Mouse (Mus musculus) limb, embryonic 14.5 days (tissue): ENCODE data around the gene 0610010K14Rik. TPM values are rescaled to one million over a fixed set of nuclear protein-coding genes. Genes with fewer than 3 reads are reported as not detected.

Experiments
- ATAC-seq: fragments of 200-750 bp; cut with Nextera tagmentation; 2 replicates; pipeline ENCODE4 v1.8.0; 2017; ENCODE audit warnings: low read depth, moderate number of reproducible peaks, moderate TSS enrichment; ENCODE audit not compliant: low FRiP score
- DNase-seq: peaks from one replicate; pipeline ENCODE4 v3.0.0-alpha.2; 2015; ENCODE audit warnings: low spot score
- H3K27ac ChIP-seq: fragments of 300-500 bp; sonication (generic); replicated peaks from 2 replicates; pipeline ENCODE4 v1.5.1; 2014; ENCODE audit warnings: low read depth, mild to moderate bottlenecking, low read length, moderate library complexity, mixed read lengths
- H3K27me3 ChIP-seq: fragments of 300-500 bp; sonication (generic); 2 replicates; pipeline ENCODE4 v1.6.1; 2014; ENCODE audit warnings: low read length, mixed read lengths; ENCODE audit not compliant: control insufficient read depth, insufficient read depth
- H3K36me3 ChIP-seq: fragments of 300-500 bp; sonication (generic); 2 replicates; pipeline ENCODE4 v1.6.1; 2014; ENCODE audit warnings: mild to moderate bottlenecking, low read length, moderate library complexity, mixed read lengths; ENCODE audit not compliant: control insufficient read depth, insufficient read depth
- H3K4me1 ChIP-seq: fragments of 300-500 bp; sonication (generic); 2 replicates; pipeline ENCODE4 v1.6.1; 2014; ENCODE audit warnings: antibody characterized with exemption, low read length, mixed read lengths; ENCODE audit not compliant: control insufficient read depth, insufficient read depth
- H3K4me2 ChIP-seq: fragments of 300-500 bp; sonication (generic); replicated peaks from 2 replicates; pipeline ENCODE4 v1.6.1; 2014; ENCODE audit warnings: low read depth, mild to moderate bottlenecking, low read length, moderate library complexity; ENCODE audit not compliant: severe bottlenecking
- H3K4me3 ChIP-seq: fragments of 300-500 bp; sonication (generic); replicated peaks from 2 replicates; pipeline ENCODE4 v1.5.1; 2014; ENCODE audit warnings: low read length
- H3K9ac ChIP-seq: fragments of 300-500 bp; sonication (generic); 2 replicates; pipeline ENCODE4 v1.6.1; 2014; ENCODE audit warnings: mild to moderate bottlenecking, low read depth, low read length, moderate library complexity; ENCODE audit not compliant: severe bottlenecking
- H3K9me3 ChIP-seq: fragments of 300-500 bp; sonication (generic); 2 replicates; pipeline ENCODE4 v1.6.1; 2016; ENCODE audit warnings: low read length; ENCODE audit not compliant: control insufficient read depth
- POLR2A ChIP-seq: fragments of 200-500 bp; IDR thresholded peaks from 2 replicates; pipeline ENCODE4 v1.8.0; 2012; ENCODE audit warnings: inconsistent platforms, mild to moderate bottlenecking, moderate library complexity, borderline replicate concordance; ENCODE audit not compliant: insufficient read depth, insufficient read length; ENCODE audit errors: extremely low read depth
- WGBS: fragments of 180-500 bp; shearing (Covaris S2); extraction: QIAGEN DNeasy Blood & Tissue Kit; methylation state at CpG from one replicate; pipeline ENCODE4 v1.1.7; 2014; 5-methylcytosine and 5-hydroxymethylcytosine counted together
- polyA plus RNA-seq, 2 experiments: library from polyadenylated mRNA; depleted of rRNA in 1 of 2; stranded (reverse) in 1 of 2; unstranded in 1 of 2; fragments of >200 nt; fragmentation: Nextera tagmentation in 1 of 2; extraction: Ambion mirVana in 1 of 2; gene quantifications; 2 replicates each; pipeline versions ENCODE4 v1.2.1 to v1.2.3; 2012 to 2014

The 0610010K14Rik gene
- polyA plus RNA-seq, 2 experiments, result 171 to 178 TPM

DNA sequence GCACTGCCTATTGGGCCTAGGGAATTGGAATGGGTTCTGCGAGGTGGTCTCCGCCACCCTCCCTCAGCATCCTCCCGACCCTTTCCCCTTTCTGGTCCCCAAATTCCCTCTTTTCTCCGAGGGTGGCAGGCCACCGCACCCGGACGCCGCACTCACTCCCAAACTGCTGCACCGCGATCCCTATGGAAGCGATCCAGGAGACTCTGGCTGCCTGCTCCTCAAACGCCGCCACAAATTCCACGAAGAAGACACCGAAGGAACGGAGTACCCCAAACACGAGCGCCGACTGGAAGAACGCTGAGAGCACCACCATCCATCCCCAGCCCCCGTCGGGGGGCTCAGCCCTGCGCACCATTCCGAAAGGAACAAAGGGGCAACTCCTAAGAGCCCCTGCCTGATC is 17.4 kb downstream of the 0610010K14Rik start:
- no peaks in the 10 kb centered on the region for H3K9me3 ChIP-seq
- under 1% methylated on average over 22 of the region's 24 CpGs for WGBS
- H3K4me1 ChIP-seq, result peaks cover 22% of the 10 kb centered on the region
- no peak for DNase-seq
- H3K4me3 ChIP-seq, result peak overlapping the region; percentile 47
- H3K9ac ChIP-seq, result peak overlapping the region; percentile 63
- H3K4me2 ChIP-seq, result peak overlapping the region; percentile 74
- H3K27me3 ChIP-seq, result peaks cover 22% of the 10 kb centered on the region
- peaks cover 6% of the 10 kb centered on the region for H3K36me3 ChIP-seq
- ATAC-seq, result no peak
- TF ChIP-seq POLR2A, result no peak
- peak overlapping the region; percentile 44 for H3K27ac ChIP-seq

DNA sequence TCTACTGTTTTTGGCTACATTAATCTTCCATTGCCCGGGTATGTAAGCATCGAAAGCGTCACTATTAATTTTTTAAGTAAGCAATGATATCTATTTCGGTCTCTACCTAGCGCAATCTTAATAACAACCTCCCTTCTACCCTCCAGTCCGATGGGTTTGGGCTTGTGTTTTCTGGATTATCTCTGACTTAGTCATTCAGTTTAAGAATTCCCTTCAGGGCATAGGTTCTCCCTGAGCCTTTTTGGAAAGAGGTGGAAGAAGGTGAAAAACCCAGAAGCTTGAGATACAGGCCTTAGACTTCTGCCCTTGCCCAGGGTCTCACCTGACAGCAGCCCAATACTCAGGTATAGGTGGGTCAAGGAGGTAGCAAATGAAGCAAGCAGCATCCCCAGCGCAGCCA is 17.8 kb downstream of the 0610010K14Rik start:
- WGBS, result 60% methylated on average over 7 of the region's 7 CpGs
- peaks cover 24% of the 10 kb centered on the region for H3K4me1 ChIP-seq
- H3K9ac ChIP-seq, result peak overlapping the region; percentile 63
- ATAC-seq (no peak), DNase-seq (no peak)
- H3K36me3 ChIP-seq, result peaks cover 6% of the 10 kb centered on the region
- 0 out of 2 replicates have a peak overlapping the region, but pooled peaks have one; percentile 44 for H3K27ac ChIP-seq
- peaks cover 22% of the 10 kb centered on the region for H3K27me3 ChIP-seq
- H3K4me2 ChIP-seq, result peak overlapping the region; percentile 74
- TF ChIP-seq POLR2A, result no peak
- H3K9me3 ChIP-seq, result no peaks in the 10 kb centered on the region
- H3K4me3 ChIP-seq, result peak overlapping the region; percentile 47

DNA sequence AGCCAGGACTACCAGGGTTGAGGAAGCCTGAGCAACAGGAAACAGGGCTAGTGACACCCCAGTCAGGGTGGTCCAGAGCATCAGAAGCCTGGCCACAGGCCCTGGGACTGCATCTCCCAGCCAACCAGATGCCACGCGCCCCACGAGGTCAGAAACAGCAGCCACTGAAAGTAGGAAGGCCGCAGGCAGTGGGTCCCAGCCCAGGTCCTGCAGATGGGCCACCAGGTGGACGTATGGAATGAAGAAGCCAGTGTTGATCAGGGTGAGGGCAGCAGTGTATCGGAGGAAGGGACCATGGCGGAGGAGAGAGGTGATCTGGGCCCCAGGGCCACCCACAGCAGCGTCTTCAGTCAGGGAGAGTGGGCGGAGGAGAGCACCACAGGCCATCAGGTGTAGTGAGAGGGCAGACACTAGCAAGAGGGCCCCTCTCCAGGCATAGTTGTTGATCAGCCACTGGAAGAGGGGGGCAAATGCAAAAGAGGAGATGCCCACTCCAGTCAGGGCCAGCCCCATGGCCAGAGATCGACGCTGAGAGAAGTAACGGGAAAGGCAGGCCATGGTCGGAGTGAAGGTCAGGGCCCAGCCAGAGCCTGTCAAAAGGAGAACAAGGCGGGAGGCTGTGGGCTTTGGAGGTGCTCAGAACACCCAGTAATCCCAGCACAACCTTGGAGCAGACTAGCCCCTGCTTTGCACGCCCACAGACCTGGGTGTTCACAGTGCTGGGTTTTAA is 18.8 kb downstream of the 0610010K14Rik start:
- Histone ChIP-seq H3K9me3 (no peaks in the 10 kb centered on the region), H3K9ac (no peak overlapping the region), H3K36me3 (peaks cover 6% of the 10 kb centered on the region), H3K27me3 (peaks cover 31% of the 10 kb centered on the region), H3K4me3 (no peak overlapping the region), H3K4me2 (no peak overlapping the region), H3K27ac (no peak overlapping the region), H3K4me1 (peaks cover 31% of the 10 kb centered on the region)
- DNase-seq, result no peak
- 87% methylated on average over 15 of the region's 15 CpGs for WGBS
- no peak for TF ChIP-seq POLR2A
- no peak for ATAC-seq

DNA sequence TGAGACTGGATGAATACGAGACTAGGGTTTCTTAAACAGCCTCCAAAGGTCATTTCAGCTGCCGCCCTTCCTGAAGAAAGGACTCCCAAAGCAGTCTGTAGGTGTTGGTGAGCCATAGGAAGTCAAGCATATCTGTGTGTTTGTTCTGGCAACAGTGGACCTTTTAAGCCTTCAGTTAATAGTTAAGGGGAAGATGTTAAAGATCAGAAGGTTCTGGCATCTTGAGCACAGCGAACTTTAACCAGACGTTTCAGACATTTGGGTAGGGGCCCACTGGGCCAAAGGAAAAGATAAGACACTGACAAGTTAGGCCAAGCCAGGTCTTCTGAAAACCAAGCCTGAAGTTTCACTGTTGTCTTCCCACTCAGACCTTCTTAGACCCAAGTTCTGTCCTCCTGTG is 19.7 kb downstream of the 0610010K14Rik start:
- 86% methylated on average over 4 of the region's 4 CpGs for WGBS
- no peaks in the 10 kb centered on the region for H3K9me3 ChIP-seq
- TF ChIP-seq POLR2A, result no peak
- no peak overlapping the region for H3K27ac ChIP-seq
- peaks cover 34% of the 10 kb centered on the region for H3K4me1 ChIP-seq
- ATAC-seq (no peak), DNase-seq (no peak)
- no peak overlapping the region for H3K4me3 ChIP-seq
- H3K36me3 ChIP-seq, result peaks cover 6% of the 10 kb centered on the region
- H3K9ac ChIP-seq, result no peak overlapping the region
- H3K4me2 ChIP-seq, result no peak overlapping the region
- H3K27me3 ChIP-seq, result peaks cover 39% of the 10 kb centered on the region

DNA sequence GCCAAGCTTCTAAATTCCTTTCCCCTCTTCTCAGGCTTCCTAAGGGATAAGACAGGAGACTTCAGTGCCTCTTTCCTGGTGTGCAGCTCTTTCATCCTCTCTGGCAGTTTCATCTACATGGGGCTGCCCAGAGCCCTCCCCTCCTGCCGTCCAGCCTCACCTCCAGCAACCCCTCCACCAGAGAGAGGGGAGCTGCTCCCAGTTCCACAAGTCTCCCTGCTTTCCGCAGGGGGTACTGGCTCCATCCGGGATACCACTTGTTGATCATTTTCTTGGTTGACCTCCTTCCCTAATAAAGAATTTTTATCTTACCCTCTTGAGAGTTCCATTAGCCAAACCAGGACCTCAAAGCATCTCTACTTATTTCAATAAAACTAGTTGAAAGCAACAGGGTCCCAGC is 21.6 kb downstream of the 0610010K14Rik start:
- no peak for DNase-seq
- H3K36me3 ChIP-seq, result peaks cover 6% of the 10 kb centered on the region
- 70% methylated on average over 3 of the region's 3 CpGs for WGBS
- no peak overlapping the region for H3K27ac ChIP-seq
- TF ChIP-seq POLR2A, result no peak
- H3K4me2 ChIP-seq, result no peak overlapping the region
- H3K9me3 ChIP-seq, result no peaks in the 10 kb centered on the region
- peaks cover 39% of the 10 kb centered on the region for H3K27me3 ChIP-seq
- ATAC-seq, result no peak
- H3K9ac ChIP-seq, result no peak overlapping the region
- peaks cover 24% of the 10 kb centered on the region for H3K4me1 ChIP-seq
- H3K4me3 ChIP-seq, result no peak overlapping the region
